Mouse (Mus musculus) hindbrain, embryonic 12.5 days (tissue): ENCODE results near the gene Mfap1a. TPM values are rescaled to one million over a fixed set of nuclear protein-coding genes. Genes with fewer than 3 reads are reported as not detected.
A peak's percentile ranks its signal among the peaks of the same experiment; 100 is the strongest.

Experiments used
- ATAC-seq: fragments of 200-750 bp; cut with Nextera tagmentation; 2 replicates; pipeline ENCODE4 v1.8.0; 2017; ENCODE audit warnings: moderate TSS enrichment; ENCODE audit not compliant: low FRiP score
- H3K27ac ChIP-seq: fragments of 300-500 bp; sonication (generic); 2 replicates; pipeline ENCODE4 v1.5.1; 2016; ENCODE audit warnings: mild to moderate bottlenecking
- H3K27me3 ChIP-seq: fragments of 300-500 bp; sonication (generic); 2 replicates; pipeline ENCODE4 v1.6.1; 2016; ENCODE audit warnings: mild to moderate bottlenecking
- H3K36me3 ChIP-seq: fragments of 300-500 bp; sonication (generic); 2 replicates; pipeline ENCODE4 v1.6.1; 2016; ENCODE audit warnings: mild to moderate bottlenecking
- H3K4me1 ChIP-seq: fragments of 300-500 bp; sonication (generic); 2 replicates; pipeline ENCODE4 v1.6.1; 2016
- H3K4me2 ChIP-seq: fragments of 300-500 bp; sonication (generic); replicated peaks from 2 replicates; pipeline ENCODE4 v1.6.1; 2016; ENCODE audit warnings: mild to moderate bottlenecking
- H3K4me3 ChIP-seq: fragments of 300-500 bp; sonication (generic); 2 replicates; pipeline ENCODE4 v1.5.1; 2016; ENCODE audit warnings: mild to moderate bottlenecking
- H3K9ac ChIP-seq: fragments of 300-500 bp; sonication (generic); 2 replicates; pipeline ENCODE4 v1.6.1; 2016; ENCODE audit warnings: mild to moderate bottlenecking, moderate library complexity
- H3K9me3 ChIP-seq: fragments of 300-500 bp; sonication (generic); replicated peaks from 2 replicates; pipeline ENCODE4 v1.6.1; 2016; ENCODE audit warnings: mild to moderate bottlenecking
- WGBS: fragments of 180-500 bp; shearing (Covaris S2); methylation state at CpG from one replicate; pipeline ENCODE4 v1.1.7; 2016; 5-methylcytosine and 5-hydroxymethylcytosine counted together
- microRNA-seq: library from miRNA; unstranded; fragments of <30 nt; microRNA quantifications from one replicate; pipeline ENCODE4, GENCODE M21; 2017
- polyA plus RNA-seq: library from polyadenylated mRNA; unstranded; fragments of >200 nt; fragmentation: Nextera tagmentation; extraction: Ambion mirVana; gene quantifications from 2 replicates; pipeline ENCODE4 v1.2.1, GENCODE M21; 2016

The Mfap1a gene
- polyA plus RNA-seq, 1 experiment from 2014 or later = 32.9 TPM

DNA sequence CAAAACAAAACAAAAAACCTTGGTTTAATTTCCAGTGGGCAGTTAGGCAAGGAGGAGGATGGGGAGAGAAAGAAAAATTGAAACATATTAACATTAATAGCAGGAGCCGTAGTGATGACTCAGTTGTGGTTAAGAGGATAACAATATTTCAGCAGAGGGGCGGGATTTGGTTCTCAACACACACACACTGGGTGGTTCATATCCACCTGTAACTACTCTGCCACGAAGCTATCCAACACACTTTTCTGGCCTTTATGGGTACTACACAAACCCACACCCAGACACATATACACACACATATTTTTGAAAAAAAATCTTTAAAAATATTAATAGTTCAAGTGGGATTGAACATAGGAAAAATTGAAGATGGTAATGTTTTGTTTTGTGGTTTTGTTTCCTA, 59.5 kb downstream of the Mfap1a start:
- no peaks in the 10 kb centered on the region for H3K36me3 ChIP-seq
- ATAC-seq = no peak
- no peaks in the 10 kb centered on the region for H3K9me3 ChIP-seq
- WGBS = 91% methylated on average over 3 of the region's 3 CpGs
- peaks cover 16% of the 10 kb centered on the region for H3K27me3 ChIP-seq
- peaks cover 33% of the 10 kb centered on the region for H3K4me1 ChIP-seq
- H3K9ac ChIP-seq = no peak overlapping the region
- no peak overlapping the region for H3K27ac ChIP-seq
- H3K4me3 ChIP-seq = no peak overlapping the region
- H3K4me2 ChIP-seq = no peak overlapping the region

DNA sequence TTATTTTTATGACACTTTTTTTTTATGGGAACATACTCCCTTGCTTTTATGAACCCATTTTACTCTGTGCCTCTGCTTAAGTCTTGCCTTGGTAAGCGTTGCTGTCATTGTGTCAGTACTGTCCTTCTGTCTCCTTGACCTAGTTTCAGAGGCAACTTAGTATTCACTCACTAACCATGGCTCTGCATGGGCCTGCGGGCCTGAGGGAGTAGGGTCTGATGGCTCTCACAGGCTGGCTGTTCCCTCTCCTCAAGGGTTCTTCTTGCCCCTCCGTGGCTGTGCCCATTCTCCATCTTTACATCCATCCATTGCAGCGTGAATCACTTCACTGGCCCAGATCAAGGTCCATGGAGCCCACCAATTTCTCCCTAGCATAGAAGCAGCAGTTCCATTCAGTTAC, 60.0 kb downstream of the Mfap1a start:
- WGBS = 83% methylated on average over 4 of the region's 4 CpGs
- no peak for ATAC-seq

DNA sequence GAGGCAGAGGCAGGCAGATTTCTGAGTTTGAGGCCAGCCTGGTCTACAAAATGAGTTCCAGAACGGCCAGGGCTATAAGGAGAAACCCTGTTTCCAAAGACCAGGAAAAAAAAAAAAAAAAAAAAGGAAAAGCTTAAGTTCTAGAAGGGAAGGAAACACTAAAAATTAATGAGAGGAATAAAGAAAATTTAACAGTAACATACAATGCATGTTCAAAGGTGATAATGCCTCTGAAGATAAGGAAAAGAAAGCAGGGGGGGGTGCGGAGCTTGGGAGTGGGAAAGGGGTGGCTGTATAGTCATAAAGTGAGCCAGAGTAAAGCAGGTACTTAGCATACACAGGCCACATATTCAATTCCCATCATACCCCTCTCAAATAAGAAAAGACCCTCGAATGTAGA, 61.3 kb downstream of the Mfap1a start:
- 87% methylated on average over 3 of the region's 3 CpGs for WGBS
- Histone ChIP-seq H3K27me3 (peaks cover 31% of the 10 kb centered on the region), H3K4me2 (no peak overlapping the region), H3K4me3 (no peak overlapping the region), H3K9me3 (no peaks in the 10 kb centered on the region), H3K9ac (no peak overlapping the region), H3K36me3 (no peaks in the 10 kb centered on the region), H3K4me1 (peaks cover 28% of the 10 kb centered on the region), H3K27ac (no peak overlapping the region)
- ATAC-seq = no peak

More for the DNA sequence above, 60.0 kb downstream of the Mfap1a start:
- H3K4me2 ChIP-seq = no peak overlapping the region
- H3K27ac ChIP-seq = no peak overlapping the region
- no peak overlapping the region for H3K9ac ChIP-seq
- H3K27me3 ChIP-seq = peaks cover 21% of the 10 kb centered on the region
- no peaks in the 10 kb centered on the region for H3K9me3 ChIP-seq
- H3K36me3 ChIP-seq = no peaks in the 10 kb centered on the region
- no peak overlapping the region for H3K4me3 ChIP-seq
- H3K4me1 ChIP-seq = peaks cover 37% of the 10 kb centered on the region

DNA sequence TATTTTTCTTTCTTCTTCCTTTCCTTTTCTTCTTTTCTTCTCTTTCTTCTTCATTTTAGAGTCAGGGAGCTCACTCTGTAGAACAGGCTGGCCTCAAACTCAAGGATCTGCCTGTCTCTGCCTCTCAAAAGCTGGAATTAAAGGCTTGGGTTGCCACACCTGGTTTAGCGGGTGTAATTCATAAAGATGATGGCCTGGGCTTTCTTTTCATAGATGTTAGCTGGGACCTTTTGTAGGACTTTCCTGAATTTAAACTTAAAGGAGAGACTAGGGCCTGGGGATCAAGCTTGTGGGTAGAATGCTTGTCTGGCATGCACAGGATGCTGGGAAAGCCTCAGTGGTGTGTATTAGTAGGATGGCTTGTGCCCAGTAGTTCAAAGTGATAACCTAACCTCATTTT, 62.3 kb downstream of the Mfap1a start, which contains the start of gene Ell3:
Gene Ell3, minus strand, starts transcription at position 101 of the 400 bp plus-strand sequence.
- Histone ChIP-seq H3K36me3 (peaks cover 4% of the 10 kb centered on the region), H3K4me1 (peaks cover 26% of the 10 kb centered on the region), H3K9ac (no peak within 1 kb of the TSS; the same call in 1 of the 2 replicates), H3K4me2 (peak within 1 kb of the TSS; percentile 60), H3K27ac (no peak within 1 kb of the TSS), H3K27me3 (peaks cover 31% of the 10 kb centered on the region), H3K4me3 (no peak within 1 kb of the TSS), H3K9me3 (no peaks in the 10 kb centered on the region)
- 83% methylated on average over 1 of the region's 1 CpGs for whole genome bisulfite sequencing
- no peak for ATAC-seq

DNA sequence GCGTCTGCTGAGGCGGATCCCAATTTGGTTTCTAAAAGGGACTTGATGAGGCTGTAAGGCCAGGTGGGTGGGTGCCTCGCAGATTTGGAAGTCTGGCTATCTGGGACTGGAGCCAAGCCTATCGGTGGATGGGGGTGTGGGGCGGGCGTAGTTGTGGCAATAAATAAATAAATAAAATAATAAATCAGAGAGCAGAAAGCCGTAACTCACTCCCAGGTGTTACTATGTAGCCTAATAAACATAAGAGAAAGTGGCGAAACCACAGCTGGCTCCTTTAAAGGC, 63.5 kb downstream of the Mfap1a start:
- WGBS = 21% methylated on average over 8 of the region's 8 CpGs
- Histone ChIP-seq H3K4me1 (peaks cover 23% of the 10 kb centered on the region), H3K4me2 (peak overlapping the region; percentile 60), H3K27ac (no peak overlapping the region), H3K9me3 (no peaks in the 10 kb centered on the region), H3K4me3 (0 out of 2 replicates have a peak overlapping the region, but pooled peaks have one; percentile 35), H3K9ac (peak overlapping the region; percentile 8; the same call in 1 of the 2 replicates), H3K27me3 (peaks cover 31% of the 10 kb centered on the region), H3K36me3 (peaks cover 15% of the 10 kb centered on the region)
- no peak for ATAC-seq

DNA sequence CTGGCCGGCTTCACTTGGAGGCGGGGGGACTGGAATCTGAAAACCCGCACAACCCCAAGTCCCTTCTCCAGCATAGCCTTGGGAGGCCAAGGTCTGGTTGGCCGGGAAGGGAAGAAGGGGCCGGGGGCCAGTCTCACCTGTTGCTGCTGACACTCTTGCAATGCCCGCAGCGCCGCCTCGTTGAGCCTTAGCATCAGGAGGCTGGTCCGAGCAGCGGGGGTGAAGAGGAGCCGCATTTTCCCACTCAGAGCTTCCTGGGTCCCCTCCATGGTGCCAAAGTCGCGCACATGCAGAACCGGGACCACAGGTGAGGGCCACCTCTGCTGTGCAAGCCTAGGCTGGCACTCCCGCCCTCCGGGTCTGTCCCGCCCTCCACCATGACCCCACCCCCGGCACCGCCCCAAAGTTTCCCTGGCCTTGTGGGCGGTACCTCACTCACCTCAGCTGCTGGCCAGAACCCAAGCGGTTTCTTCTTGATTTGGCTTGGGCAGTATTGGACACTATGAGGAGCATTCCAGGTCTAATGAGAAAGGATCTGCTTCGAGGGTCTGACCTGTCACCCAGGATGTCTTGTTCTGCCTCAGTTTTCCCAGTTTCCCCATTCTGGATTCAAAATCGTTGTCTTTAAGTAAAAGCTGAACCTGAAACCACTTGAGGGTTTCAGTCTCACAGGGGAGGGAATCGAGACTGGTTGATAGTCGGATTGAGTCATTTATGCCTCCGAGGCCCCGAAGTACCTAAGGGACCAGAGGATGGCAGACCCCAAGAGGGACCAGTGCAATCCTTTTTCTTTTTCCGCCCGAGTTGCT, 64.0 kb downstream of the Mfap1a start:
- H3K4me2 ChIP-seq = peak overlapping the region; percentile 60
- ATAC-seq = 0 out of 2 replicates have a peak, but pooled peaks have one; percentile 50
- H3K4me3 ChIP-seq = peak overlapping the region; percentile 35
- no peak overlapping the region for H3K27ac ChIP-seq
- peak overlapping the region; percentile 45 for H3K9ac ChIP-seq
- H3K4me1 ChIP-seq = peaks cover 20% of the 10 kb centered on the region
- peaks cover 31% of the 10 kb centered on the region for H3K27me3 ChIP-seq
- WGBS = 2% methylated on average over 30 of the region's 30 CpGs
- H3K9me3 ChIP-seq = no peaks in the 10 kb centered on the region
- peaks cover 21% of the 10 kb centered on the region for H3K36me3 ChIP-seq

Small RNA genes lying within 50 kb of the gene (microRNA-seq; reads per million reads assigned to microRNA genes)
- not detected for gene Gm22953

Other genes with a start within 250 kb of the Mfap1a start
- gene Trp53bp1, start 235.3 kb downstream of the Mfap1a start, polyA plus RNA-seq = 207 and 211 TPM in 2 replicates
- gene Map1a, start 217.1 kb downstream of the Mfap1a start, polyA plus RNA-seq = 10.4 and 14.6 TPM in 2 replicates
- 15.4 and 15.6 TPM in 2 replicates for gene Ppip5k1, start 151.3 kb downstream of the Mfap1a start, polyA plus RNA-seq
- 15.4 and 19.5 TPM in 2 replicates for gene Ckmt1, start 149.0 kb downstream of the Mfap1a start, polyA plus RNA-seq
- gene Strc, start 119.5 kb downstream of the Mfap1a start, polyA plus RNA-seq = not detected in 2 replicates
- gene Pdia3, start 92.9 kb downstream of the Mfap1a start, polyA plus RNA-seq = 547 and 563 TPM in 2 replicates
- gene Catsper2, start 92.9 kb downstream of the Mfap1a start, polyA plus RNA-seq = 3.2 and 4.1 TPM in 2 replicates
- 3.3 and 5.7 TPM in 2 replicates for gene Ell3, start 62.4 kb downstream of the Mfap1a start, polyA plus RNA-seq
- gene Serf2, start 57.5 kb downstream of the Mfap1a start, polyA plus RNA-seq = 455 and 463 TPM in 2 replicates
- 115 TPM in 2 replicates for gene Hypk, start 53.4 kb downstream of the Mfap1a start, polyA plus RNA-seq
- gene Serinc4, start 49.9 kb downstream of the Mfap1a start, polyA plus RNA-seq = 0.85 and 0.94 TPM in 2 replicates
- 72.4 and 75.7 TPM in 2 replicates for gene Mfap1b, start 32.6 kb downstream of the Mfap1a start, polyA plus RNA-seq
- 7.0 and 7.6 TPM in 2 replicates for gene Wdr76, start 58 bp upstream of the Mfap1a start, polyA plus RNA-seq